Mouse (Mus musculus): ENCODE data around the gene Lmna. TPM values are rescaled to one million over a fixed set of nuclear protein-coding genes. Genes with fewer than 3 reads are reported as not detected.

The Lmna gene
- polyA plus RNA-seq, 1 experiment = 30.0 TPM

GRCm38 (mm10) chr3:88500087-88500486 lies 9.7 kb downstream of the Lmna start:
- Histone ChIP-seq H3K4me1 (ENCODE audit: control insufficient read depth, insufficient read depth, low read length) (peaks cover 10% of the 10 kb centered on the region), H3K9ac (ENCODE audit: low read depth, poor library complexity, severe bottlenecking) (no peak overlapping the region), H3K27ac (ENCODE audit: insufficient read depth, low read length) (no peak overlapping the region), H3K9me3 (replicated peaks; ENCODE audit: control insufficient read depth, insufficient read depth, low read length, poor library complexity, severe bottlenecking) (no peaks in the 10 kb centered on the region), H3K4me3 (ENCODE audit: low read depth, low read length) (no peak overlapping the region), H3K36me3 (ENCODE audit: control insufficient read depth, insufficient read depth, low read length, poor library complexity, severe bottlenecking) (no peaks in the 10 kb centered on the region), H3K27me3 (ENCODE audit: control insufficient read depth, insufficient read depth, low read length, poor library complexity, severe bottlenecking) (no peaks in the 10 kb centered on the region)
- no peak for TF ChIP-seq POLR2A (IDR thresholded peaks at IDR 0.05; ENCODE audit: insufficient read depth, low read length)
- no peak for TF ChIP-seq EP300 (IDR thresholded peaks at IDR 0.05; ENCODE audit: insufficient read depth, low read depth, low read length)

- H3K9me3 ChIP-seq (replicated peaks; ENCODE audit: control insufficient read depth, insufficient read depth, low read length, poor library complexity, severe bottlenecking) = no peaks in the 10 kb centered on the region
- TF ChIP-seq EP300 (IDR thresholded peaks at IDR 0.05; ENCODE audit: insufficient read depth, low read depth, low read length) (no peak), POLR2A (IDR thresholded peaks at IDR 0.05; ENCODE audit: insufficient read depth, low read length) (no peak), CTCF (IDR thresholded peaks at IDR 0.05; ENCODE audit: low read depth, low read length) (no peak)
- H3K9ac ChIP-seq (ENCODE audit: low read depth, poor library complexity, severe bottlenecking) = no peak overlapping the region
- no peak overlapping the region for H3K27ac ChIP-seq (ENCODE audit: insufficient read depth, low read length)
- H3K4me1 ChIP-seq (ENCODE audit: control insufficient read depth, insufficient read depth, low read length) = peaks cover 14% of the 10 kb centered on the region
- no peaks in the 10 kb centered on the region for H3K27me3 ChIP-seq (ENCODE audit: control insufficient read depth, insufficient read depth, low read length, poor library complexity, severe bottlenecking)
- H3K36me3 ChIP-seq (ENCODE audit: control insufficient read depth, insufficient read depth, low read length, poor library complexity, severe bottlenecking) = no peaks in the 10 kb centered on the region
- no peak overlapping the region for H3K4me3 ChIP-seq (ENCODE audit: low read depth, low read length)
These were observed 10.2 kb downstream of the Lmna start for GRCm38 (mm10) chr3:88499580-88499979.

DNA sequence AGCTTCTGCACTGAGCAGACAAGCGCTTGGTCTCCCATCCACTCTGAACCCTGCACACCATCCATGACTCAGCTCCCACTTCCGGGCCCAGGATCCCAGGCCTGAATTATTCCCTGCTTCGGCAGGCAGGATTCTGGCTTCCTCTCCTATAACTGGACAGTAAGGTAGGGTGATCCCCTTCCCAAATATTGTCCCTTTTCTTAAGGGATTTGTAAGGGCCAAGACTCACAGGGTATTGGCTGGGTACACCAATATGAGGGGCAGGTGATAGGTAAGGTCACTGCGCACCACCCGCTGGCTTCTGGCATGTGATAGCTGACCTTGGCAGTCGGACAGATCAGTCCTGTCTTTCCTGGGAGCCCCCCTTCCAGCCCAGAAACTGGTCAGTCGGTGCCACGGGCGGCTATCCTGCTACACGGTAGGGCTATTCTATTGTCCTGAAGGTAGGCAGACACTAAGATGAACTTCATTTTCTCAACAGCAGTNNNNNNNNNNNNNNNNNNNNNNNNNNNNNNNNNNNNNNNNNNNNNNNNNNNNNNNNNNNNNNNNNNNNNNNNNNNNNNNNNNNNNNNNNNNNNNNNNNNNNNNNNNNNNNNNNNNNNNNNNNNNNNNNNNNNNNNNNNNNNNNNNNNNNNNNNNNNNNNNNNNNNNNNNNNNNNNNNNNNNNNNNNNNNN lies 13.9 kb downstream of the Lmna start:
- Histone ChIP-seq H3K4me3 (ENCODE audit: low read depth, low read length) (no peak overlapping the region), H3K27me3 (ENCODE audit: control insufficient read depth, insufficient read depth, low read length, poor library complexity, severe bottlenecking) (no peaks in the 10 kb centered on the region), H3K9ac (ENCODE audit: low read depth, poor library complexity, severe bottlenecking) (no peak overlapping the region; the same call in 1 of the 2 replicates), H3K36me3 (ENCODE audit: control insufficient read depth, insufficient read depth, low read length, poor library complexity, severe bottlenecking) (no peaks in the 10 kb centered on the region), H3K4me1 (ENCODE audit: control insufficient read depth, insufficient read depth, low read length) (peaks cover 11% of the 10 kb centered on the region), H3K27ac (ENCODE audit: insufficient read depth, low read length) (peak overlapping the region; percentile 74; the same call in 1 of the 2 replicates), H3K9me3 (replicated peaks; ENCODE audit: control insufficient read depth, insufficient read depth, low read length, poor library complexity, severe bottlenecking) (no peaks in the 10 kb centered on the region)
- TF ChIP-seq CTCF (IDR thresholded peaks at IDR 0.05; ENCODE audit: low read depth, low read length) (no peak), POLR2A (IDR thresholded peaks at IDR 0.05; ENCODE audit: insufficient read depth, low read length) (no peak), EP300 (IDR thresholded peaks at IDR 0.05; ENCODE audit: insufficient read depth, low read depth, low read length) (no peak)

DNA sequence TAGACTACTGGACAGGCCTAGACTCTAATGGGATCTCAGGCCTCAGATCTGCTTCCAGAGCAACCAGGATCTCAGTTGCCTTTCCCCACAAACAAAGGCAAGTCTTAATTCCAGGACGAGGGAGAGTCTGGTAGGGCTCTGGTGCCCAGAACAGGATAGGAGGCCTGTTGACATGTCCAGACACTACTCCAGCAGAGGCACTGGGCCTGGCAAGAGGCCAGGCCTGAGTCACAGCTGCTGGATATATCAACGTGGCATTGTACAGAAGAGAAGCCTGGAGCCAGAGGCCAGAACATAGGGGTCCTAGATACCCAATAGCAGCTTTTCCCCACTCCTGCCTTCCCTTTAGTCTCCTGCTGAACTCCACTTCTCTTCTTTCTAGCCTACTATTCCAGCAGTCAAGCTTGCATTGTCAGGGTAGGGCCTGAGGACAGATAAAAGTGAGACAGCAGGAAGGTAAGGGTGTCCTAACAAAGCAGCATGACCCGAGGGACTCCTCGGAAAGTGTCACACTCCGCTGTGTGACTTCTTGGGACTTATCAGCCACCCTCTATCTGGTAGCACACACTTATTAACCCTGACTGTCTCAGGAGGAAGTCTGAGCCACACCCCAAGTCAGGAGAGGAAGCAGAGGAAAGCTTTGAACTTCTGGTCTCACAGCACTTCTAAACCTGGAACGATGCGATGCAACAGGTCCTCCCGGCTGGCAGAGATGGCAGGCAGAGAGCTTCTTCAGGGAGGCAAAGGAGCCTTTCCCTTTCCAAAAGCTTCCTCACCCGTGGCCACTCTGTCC lies 14.7 kb downstream of the Lmna start:
- Histone ChIP-seq H3K9me3 (replicated peaks; ENCODE audit: control insufficient read depth, insufficient read depth, low read length, poor library complexity, severe bottlenecking) (no peaks in the 10 kb centered on the region), H3K4me3 (ENCODE audit: low read depth, low read length) (no peak overlapping the region), H3K4me1 (ENCODE audit: control insufficient read depth, insufficient read depth, low read length) (peaks cover 12% of the 10 kb centered on the region), H3K36me3 (ENCODE audit: control insufficient read depth, insufficient read depth, low read length, poor library complexity, severe bottlenecking) (no peaks in the 10 kb centered on the region), H3K27ac (ENCODE audit: insufficient read depth, low read length) (peak overlapping the region; percentile 74), H3K9ac (ENCODE audit: low read depth, poor library complexity, severe bottlenecking) (no peak overlapping the region; the same call in 1 of the 2 replicates), H3K27me3 (ENCODE audit: control insufficient read depth, insufficient read depth, low read length, poor library complexity, severe bottlenecking) (no peaks in the 10 kb centered on the region)
- no peak for TF ChIP-seq EP300 (IDR thresholded peaks at IDR 0.05; ENCODE audit: insufficient read depth, low read depth, low read length)
- no peak for TF ChIP-seq CTCF (IDR thresholded peaks at IDR 0.05; ENCODE audit: low read depth, low read length)
- TF ChIP-seq POLR2A (IDR thresholded peaks at IDR 0.05; ENCODE audit: insufficient read depth, low read length) = no peak

DNA sequence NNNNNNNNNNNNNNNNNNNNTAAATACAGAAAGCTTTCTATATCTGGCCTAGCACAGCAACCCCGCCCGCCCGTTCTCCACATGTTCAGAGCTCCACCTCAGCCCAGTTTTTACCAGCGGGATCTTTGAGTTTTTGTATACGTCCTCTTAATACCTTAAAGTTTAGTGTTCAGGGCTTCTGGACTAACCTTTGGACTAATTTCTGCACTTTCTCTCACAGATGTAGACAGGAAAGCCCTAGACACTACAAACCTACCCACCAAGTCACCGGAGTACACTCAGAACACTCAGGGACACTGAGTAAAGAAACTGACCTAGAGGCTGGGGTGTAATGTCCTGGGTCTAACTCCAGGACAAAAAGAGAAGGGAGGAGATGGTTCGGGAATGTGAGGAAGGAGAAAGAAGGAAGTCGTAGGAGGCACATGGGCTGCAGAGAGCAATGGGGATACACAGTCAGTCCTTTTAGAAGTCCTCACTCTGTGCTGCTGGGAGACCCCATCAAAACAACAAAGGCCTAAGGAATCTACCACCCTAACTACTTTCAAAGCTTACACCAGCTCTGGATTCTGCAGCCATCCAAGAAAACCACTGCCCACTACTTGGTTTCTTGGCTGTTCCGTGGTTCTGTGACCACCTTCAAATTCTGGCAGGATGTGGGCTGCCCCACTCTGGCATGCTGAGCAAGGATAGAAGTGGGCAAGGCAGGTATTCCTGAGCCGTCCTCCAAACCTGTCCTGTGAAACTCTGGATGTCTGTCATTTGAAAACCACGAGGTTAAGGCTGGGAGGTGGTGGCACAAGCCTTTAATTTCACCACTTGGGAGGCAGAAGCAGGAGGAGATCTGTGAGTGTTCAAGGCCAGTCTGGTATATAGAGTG lies 15.8 kb downstream of the Lmna start:
- Histone ChIP-seq H3K27ac (ENCODE audit: insufficient read depth, low read length) (peak overlapping the region; percentile 74), H3K9ac (ENCODE audit: low read depth, poor library complexity, severe bottlenecking) (peak overlapping the region; percentile 62), H3K9me3 (replicated peaks; ENCODE audit: control insufficient read depth, insufficient read depth, low read length, poor library complexity, severe bottlenecking) (no peaks in the 10 kb centered on the region), H3K4me1 (ENCODE audit: control insufficient read depth, insufficient read depth, low read length) (peaks cover 12% of the 10 kb centered on the region), H3K4me3 (ENCODE audit: low read depth, low read length) (no peak overlapping the region), H3K36me3 (ENCODE audit: control insufficient read depth, insufficient read depth, low read length, poor library complexity, severe bottlenecking) (no peaks in the 10 kb centered on the region), H3K27me3 (ENCODE audit: control insufficient read depth, insufficient read depth, low read length, poor library complexity, severe bottlenecking) (no peaks in the 10 kb centered on the region)
- TF ChIP-seq EP300 (IDR thresholded peaks at IDR 0.05; ENCODE audit: insufficient read depth, low read depth, low read length) = no peak
- no peak for TF ChIP-seq CTCF (IDR thresholded peaks at IDR 0.05; ENCODE audit: low read depth, low read length)
